Mouse (Mus musculus) right cerebral cortex, adult 18-20 months (tissue): ENCODE measurements around the gene C2.
"Not testable (repeated sequence)": the region's sequence is repeated elsewhere in the genome, so short reads cannot be mapped to it uniquely, and the experiment has no call there.

ENCODE experiments used
- DNase-seq: peaks from one replicate; pipeline ENCODE4 v3.0.0; 2022; ENCODE audit warnings: mixed read lengths

C2 gene

DNA sequence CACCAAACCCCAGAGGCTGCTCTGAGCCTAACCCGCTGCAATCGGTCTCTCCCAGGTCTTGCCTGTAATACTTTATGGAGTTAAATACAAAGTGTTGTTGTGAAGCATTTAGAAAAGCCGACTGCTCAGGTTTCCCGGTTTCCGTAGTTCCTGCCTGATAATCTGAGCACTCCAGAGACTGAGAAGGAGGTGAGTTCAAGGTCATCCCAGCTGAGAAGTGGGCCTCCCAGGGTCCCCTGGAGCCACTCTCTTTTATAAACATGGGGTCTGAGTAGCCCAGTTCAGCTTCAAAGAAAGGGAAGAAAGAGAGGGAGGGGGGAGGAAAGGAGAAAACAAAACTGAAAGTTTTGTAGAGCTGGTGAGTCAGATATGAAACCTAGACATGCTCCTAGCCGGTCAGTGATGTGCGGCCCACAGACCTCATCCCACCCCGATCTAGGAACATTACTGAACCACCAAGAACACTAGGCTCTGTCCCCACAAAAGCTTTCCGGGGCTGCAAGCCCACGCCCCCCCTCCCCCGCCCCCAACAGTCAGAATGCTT is 18.7 kb downstream of the C2 start, which contains the start of gene Zbtb12:
Zbtb12 (plus strand) TSS at position 148 of the 544 bp plus-strand sequence.
- DNase-seq: no peak

- no peak for DNase-seq
Observed at GRCm38 (mm10) chr17:34874321-34874720, 23.7 kb downstream of the C2 start.

GRCm38 (mm10) chr17:34865981-34866380 is 32.1 kb downstream of the C2 start:
- no peak for DNase-seq

DNA sequence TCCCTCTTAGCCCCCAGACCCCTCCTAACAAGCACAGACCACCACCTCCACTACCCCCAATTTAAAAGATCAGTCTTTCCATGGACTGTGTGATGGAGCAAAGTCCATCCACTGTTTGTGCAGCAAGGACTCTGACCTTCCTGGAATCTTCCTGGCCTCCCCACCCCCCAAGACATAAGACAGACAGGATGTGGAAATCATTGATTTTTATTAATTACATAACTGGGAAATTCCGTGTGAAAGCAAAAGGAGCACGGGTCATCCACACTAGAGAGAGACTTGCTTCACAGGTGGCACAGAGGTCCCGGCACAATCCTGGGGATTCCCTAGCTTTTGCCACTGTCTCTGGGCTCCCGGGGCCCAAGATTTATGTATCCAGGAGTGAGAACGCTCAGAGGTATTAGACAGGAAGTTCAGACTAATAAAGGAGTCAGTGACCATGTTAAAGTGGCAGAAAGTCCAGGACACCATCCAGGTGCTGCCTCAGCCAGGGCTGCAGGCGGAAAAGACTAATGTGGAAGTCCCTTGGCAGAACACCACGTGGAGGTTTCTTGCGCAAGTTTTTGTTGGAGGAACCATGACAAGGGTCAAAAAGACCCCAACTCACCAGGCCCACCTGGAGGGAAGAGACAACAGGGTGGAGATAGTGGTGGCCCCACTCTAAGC is 35.5 kb downstream of the C2 start, which contains the start of gene Cfb:
Cfb (minus strand) TSS at position 103 of the 666 bp plus-strand sequence.
- no peak for DNase-seq

- DNase-seq: no peak
Observed at GRCm38 (mm10) chr17:34861704-34862415, 36.2 kb downstream of the C2 start.

- DNase-seq: no peak
Observed at GRCm38 (mm10) chr17:34860514-34860913, 37.6 kb downstream of the C2 start.

DNA sequence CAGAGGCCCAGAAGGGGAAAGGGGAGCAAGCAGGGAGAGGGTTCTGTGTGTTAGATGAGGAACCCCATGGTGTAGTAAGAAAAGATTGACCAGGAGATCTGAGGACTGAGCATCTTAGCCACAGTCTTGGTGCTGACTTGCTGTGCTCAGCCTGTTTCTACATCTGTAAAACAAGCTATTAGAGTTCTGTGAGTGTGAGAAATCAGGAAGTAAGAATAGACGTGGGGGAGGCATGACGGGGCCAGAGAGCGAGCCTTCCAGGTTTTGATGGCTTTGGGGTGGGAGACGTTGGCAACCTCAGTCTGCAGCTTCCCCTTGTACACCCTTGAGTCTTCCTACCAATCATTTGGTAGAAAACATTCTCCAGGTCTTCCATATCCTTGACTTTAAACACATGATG is 39.4 kb downstream of the C2 start:
- DNase-seq: no peak

DNA sequence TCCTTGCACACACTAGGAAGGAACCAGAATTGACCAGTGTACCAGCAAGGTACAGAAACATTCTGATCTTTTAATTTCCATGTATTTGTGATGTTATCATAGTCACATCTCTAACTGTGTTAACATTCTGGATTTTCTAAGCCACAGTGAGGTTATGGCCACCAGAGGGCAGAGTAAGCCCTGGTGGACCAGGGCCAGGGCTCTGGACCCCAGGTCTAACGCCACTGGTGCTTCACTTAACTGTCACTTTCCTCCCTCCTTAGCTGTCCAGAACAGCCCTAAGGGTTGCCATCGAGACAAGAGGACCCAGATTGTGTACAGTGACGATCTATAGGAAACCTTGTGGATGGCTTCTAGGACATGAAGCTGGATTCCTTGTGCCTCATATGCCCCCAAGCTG is 42.2 kb downstream of the C2 start:
- DNase-seq: no peak

- no peak for DNase-seq
Observed at GRCm38 (mm10) chr17:34854761-34855160, 43.3 kb downstream of the C2 start.

DNA sequence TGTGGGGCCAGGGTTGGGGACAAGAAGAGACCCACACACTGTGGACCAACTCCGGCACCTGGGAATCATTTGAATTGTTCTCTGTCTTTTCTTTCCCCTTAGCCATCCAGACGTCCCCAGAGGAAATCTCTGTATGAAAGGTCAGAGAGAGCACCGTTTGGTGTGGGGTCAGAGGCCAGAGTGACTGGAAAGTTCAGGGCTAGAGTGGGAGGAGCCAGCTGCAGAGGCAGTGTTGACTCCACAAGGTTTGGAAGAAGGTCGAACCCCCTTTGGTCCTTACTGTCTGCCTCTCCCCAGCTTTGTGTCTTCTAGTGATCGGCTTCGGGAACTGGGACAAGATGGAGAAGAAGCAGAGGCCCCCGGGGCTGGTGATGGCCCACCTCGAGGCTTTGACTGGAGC is 44.6 kb downstream of the C2 start:
- DNase-seq: no peak

DNA sequence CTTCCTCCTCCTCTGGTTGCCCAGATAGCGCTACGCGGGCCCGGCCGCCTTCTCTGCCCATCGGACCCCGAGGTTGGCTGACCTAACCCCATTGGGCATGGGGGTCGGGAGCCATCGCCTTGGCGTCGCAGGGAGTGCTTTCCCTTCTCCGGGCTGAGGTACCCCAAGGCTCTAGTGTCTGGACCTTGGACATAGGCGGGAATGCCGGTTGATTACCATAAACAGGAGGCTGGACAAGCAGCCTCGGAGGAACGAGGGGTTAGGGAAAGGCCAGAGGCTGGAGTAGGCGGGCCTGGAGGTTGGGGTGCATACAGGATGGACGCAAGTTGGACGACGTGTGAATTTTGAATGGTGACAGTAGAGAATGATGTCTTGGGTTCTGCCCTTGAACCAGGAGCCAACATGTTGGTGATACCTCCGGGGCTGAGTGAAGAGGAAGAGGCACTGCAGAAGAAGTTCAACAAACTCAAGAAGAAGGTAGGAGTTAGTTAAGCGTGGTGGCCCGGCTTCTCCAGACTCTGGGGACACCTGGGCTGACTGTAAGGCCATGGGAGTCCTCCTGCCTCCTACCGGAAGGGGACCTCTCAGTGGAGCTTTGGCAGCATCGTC is 47.4 kb downstream of the C2 start:
- no peak for DNase-seq

DNA sequence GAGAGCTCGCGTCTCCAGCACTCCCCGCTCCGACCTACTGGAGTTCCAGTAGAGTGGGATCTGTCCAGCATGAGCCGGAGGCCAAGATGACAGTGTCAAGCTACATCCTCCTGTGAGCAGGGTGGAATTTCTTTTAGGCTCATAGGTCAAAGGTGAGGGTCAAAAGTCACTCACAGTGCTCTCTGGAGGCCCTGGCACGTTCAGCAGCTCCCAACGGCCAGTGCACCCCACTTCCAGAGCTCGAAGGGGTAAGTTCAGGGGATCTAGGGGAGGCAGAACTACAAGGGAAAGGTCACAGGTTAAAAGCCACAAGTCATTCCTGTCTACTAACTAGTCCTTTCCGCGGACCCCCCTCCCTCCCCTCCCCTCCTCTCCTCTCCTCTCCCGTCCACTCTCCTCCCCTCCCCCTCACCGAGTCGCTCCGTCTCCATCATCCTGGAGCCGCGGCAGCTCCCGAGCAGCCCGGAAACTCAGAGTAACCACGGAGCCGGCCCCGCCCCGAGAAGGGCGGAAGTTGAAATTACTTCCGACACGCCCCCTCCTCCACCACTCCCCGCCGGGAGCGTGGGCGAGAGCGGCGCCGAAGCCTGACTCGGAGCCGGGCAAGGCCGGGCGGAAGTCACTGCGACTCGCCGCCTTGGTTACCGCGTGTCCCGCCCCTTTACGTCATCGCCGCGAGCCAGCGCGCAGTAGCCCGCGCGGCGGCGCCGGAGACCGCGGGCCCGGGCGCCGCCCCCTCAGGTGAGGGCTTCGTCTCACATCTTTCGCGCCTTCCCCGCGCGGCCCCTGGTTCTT is 48.1 kb downstream of the C2 start, which contains the start of the genes Skiv2l and Nelfe:
Skiv2l (minus strand) TSS at position 489 of the 795 bp plus-strand sequence.
Nelfe (plus strand) TSS at position 670 of the 795 bp plus-strand sequence.
- DNase-seq: peak; percentile 99

- DNase-seq: no peak
Observed at GRCm38 (mm10) chr17:34847615-34848014, 50.5 kb downstream of the C2 start.

DNA sequence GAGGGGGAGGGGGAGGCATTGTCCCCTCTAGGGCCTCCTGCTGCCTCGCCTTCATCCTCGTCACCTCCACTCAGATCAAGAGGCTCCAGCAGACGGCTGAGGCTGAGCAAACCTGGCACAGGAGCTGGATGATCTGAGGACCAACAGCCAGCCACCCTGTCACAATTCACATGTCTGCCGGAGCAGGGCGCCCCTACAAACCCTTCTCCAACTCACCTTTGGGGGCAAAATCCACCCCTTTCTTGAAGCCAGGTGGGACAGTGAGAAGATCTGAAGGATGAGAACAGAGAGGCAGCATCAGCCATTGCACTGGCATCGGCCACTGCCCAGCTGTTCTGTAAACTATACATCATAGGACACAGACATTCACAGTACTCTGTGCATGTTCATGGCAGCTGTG is 50.9 kb downstream of the C2 start:
- DNase-seq: no peak

GRCm38 (mm10) chr17:34844884-34845283 is 53.2 kb downstream of the C2 start:
- DNase-seq: no peak

DNA sequence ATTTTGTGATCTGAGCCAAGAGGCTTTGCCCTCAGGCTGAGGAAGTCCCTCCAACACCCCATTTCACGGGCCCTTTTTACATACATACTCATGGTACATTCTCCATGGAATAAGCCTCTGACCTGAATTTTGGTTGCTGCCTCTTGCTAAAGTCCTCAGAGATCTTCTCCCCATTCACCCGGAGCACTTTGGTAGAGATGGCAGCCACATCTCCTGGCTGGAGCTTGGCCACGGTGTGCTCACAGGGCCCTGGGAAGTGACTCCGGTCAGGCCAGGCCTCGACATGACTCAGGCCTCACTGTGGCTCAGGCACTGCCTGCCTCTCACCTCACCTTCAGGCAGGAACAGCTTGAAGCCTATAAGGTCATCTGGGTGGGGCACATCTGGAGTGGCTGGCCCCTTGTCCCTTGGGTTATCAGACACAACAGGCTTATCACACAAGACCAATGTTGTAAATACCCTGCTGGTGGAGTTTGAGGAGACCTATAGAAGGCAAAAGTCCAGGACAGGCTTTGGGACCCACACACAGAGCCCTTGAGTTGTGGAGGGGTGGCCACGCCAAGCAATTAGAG is 57.2 kb downstream of the C2 start:
- no peak for DNase-seq

DNA sequence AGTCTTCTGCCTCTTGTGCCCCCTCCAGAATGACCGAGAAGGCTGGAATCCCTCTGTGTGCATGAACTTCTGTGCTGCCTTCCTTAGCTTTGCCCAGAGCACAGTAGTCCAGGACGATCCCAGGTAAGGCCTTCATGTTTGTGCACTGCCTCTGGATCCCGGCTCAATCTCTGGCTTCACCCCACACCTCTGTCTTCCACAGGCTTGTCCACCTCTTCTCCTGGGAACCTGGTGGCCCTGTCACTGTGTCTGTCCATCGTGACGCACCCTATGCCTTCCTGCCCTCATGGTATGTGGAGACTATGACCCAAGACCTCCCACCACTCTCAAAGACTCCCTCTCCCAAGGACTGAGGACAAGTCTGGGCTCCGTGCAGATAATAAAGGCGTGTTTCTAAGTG is 59.3 kb downstream of the C2 start:
- no peak for DNase-seq

- DNase-seq: peak; percentile 19
Observed at GRCm38 (mm10) chr17:34837464-34838324, 60.4 kb downstream of the C2 start.

- peak; percentile 98 for DNase-seq
Observed at GRCm38 (mm10) chr17:34836856-34837221, 61.2 kb downstream of the C2 start, which contains the start of the genes Stk19 and Dxo. Gene Stk19 (minus strand): TSS chr17:34836945. Gene Dxo (plus strand): TSS chr17:34837019.

GRCm38 (mm10) chr17:34836155-34836855 is 61.8 kb downstream of the C2 start:
- DNase-seq: no peak

- not testable (repeated sequence) for DNase-seq
Observed at GRCm38 (mm10) chr17:34830776-34831175, 67.3 kb downstream of the C2 start.
